Comparison of ENCODE assay signal across 10 mouse cellular contexts in genomic region chr4:98789133-98789765, GRCm38 (mm10). TPM values are rescaled to one million over a fixed set of nuclear protein-coding genes. Genes with fewer than 3 reads are reported as not detected.
A peak's percentile ranks its signal among the peaks of the same experiment; 100 is the strongest.
DNase-seq lines count a peak whose midpoint lies in the region; ATAC-seq and TF ChIP-seq lines count a peak whose summit lies in the region.
"Had no signal": no experiment of that assay in that cellular context is flagged by ENCODE, and none has a peak within 500 bp of the region (broad histone marks: within the 10 kb centered on the region; RNA-seq: fewer than 3 reads in every experiment).

No protein-coding gene starts in this region.

- no peaks in the 10 kb centered on the region for H3K27me3 ChIP-seq in E14TG2a.4 (ENCODE audit: insufficient read depth, low read length)
- H3K27me3 ChIP-seq in hindbrain, embryonic 12.5 days = no peaks in the 10 kb centered on the region
- H3K27me3 ChIP-seq in liver, embryonic 16.5 days (ENCODE audit: control insufficient read depth, insufficient read depth, low read depth, low read length) = no peaks in the 10 kb centered on the region

- no peak for DNase-seq in gastrocnemius, adult 2 months
- no peak for DNase-seq in gastrocnemius, postnatal 4 days (ENCODE audit: low spot score in 2 of 2)
- DNase-seq in right cerebral cortex, postnatal 25 days = no peak
- no peak for DNase-seq in thymus, postnatal 4 days
- DNase-seq in layer of hippocampus, adult 9-11 months = no peak
- DNase-seq: gastrocnemius, postnatal 36 days had no signal

- peak overlapping the region; percentile 43 for H3K4me2 ChIP-seq in hindbrain, embryonic 12.5 days (replicated peaks)
- H3K4me2 ChIP-seq in liver, embryonic 16.5 days (ENCODE audit: low read depth, low read length) = 0 out of 2 replicates have a peak overlapping the region, but pooled peaks have one; percentile 2

- no peak for TF ChIP-seq CTCF in gastrocnemius, adult 2 months (IDR thresholded peaks at IDR 0.05)
- no peak for TF ChIP-seq CTCF in E14TG2a.4 (conservative IDR thresholded peaks at IDR 0.05; ENCODE audit: low read length)

- ATAC-seq in hindbrain, embryonic 12.5 days (ENCODE audit: low FRiP score) = no peak
- ATAC-seq in liver, embryonic 16.5 days (ENCODE audit: low read depth) = no peak

- H3K9ac ChIP-seq in hindbrain, embryonic 12.5 days = no peak overlapping the region
- H3K9ac ChIP-seq in liver, embryonic 16.5 days (ENCODE audit: low read depth, low read length) = no peak overlapping the region

- 71% methylated on average over 7 of the region's 7 CpGs for WGBS in hindbrain, embryonic 12.5 days
- 58% methylated on average over 7 of the region's 7 CpGs for WGBS in liver, embryonic 16.5 days (ENCODE audit: insufficient replicate concordance)

- no peak overlapping the region for H3K27ac ChIP-seq in gastrocnemius, adult 2 months
- H3K27ac ChIP-seq in hindbrain, embryonic 12.5 days = peak overlapping the region; percentile 55; the same call in 1 of the 2 replicates
- H3K27ac ChIP-seq in liver, embryonic 16.5 days (ENCODE audit: low read length) = no peak overlapping the region

- no peaks in the 10 kb centered on the region for H3K36me3 ChIP-seq in E14TG2a.4 (ENCODE audit: insufficient read depth, low read length)
- H3K36me3 ChIP-seq in hindbrain, embryonic 12.5 days = no peaks in the 10 kb centered on the region
- H3K36me3 ChIP-seq in liver, embryonic 16.5 days (ENCODE audit: control insufficient read depth, insufficient read depth) = no peaks in the 10 kb centered on the region

- intact Hi-C loops in gastrocnemius, adult 2 months (cut with DNase I) = no loop called here

- H3K9me3 ChIP-seq in E14TG2a.4 (ENCODE audit: low read length) = no peaks in the 10 kb centered on the region
- no peaks in the 10 kb centered on the region for H3K9me3 ChIP-seq in hindbrain, embryonic 12.5 days (replicated peaks)
- no peaks in the 10 kb centered on the region for H3K9me3 ChIP-seq in liver, embryonic 16.5 days (replicated peaks; ENCODE audit: control insufficient read depth, low read length)

- H3K4me1 ChIP-seq in E14TG2a.4 (replicated peaks; ENCODE audit: low read depth, low read length) = peaks cover 73% of the 10 kb centered on the region
- peaks cover 18% of the 10 kb centered on the region for H3K4me1 ChIP-seq in hindbrain, embryonic 12.5 days
- H3K4me1 ChIP-seq in liver, embryonic 16.5 days (ENCODE audit: control insufficient read depth, low read depth, low read length) = no peaks in the 10 kb centered on the region; the same call in 1 of the 2 replicates

- peak overlapping the region; percentile 59 for H3K4me3 ChIP-seq in gastrocnemius, adult 2 months
- H3K4me3 ChIP-seq in E14TG2a.4 (replicated peaks; ENCODE audit: low read length) = peak overlapping the region; percentile 43; the same call in 1 of the 2 replicates
- peak overlapping the region; percentile 24; the same call in 1 of the 2 replicates for H3K4me3 ChIP-seq in hindbrain, embryonic 12.5 days
- no peak overlapping the region for H3K4me3 ChIP-seq in liver, embryonic 16.5 days (ENCODE audit: low read depth, low read length)

RNA-seq across cellular contexts. Expression of gene Kank4, which starts 28.1 kb away (rescaled TPM):
- total RNA-seq in gastrocnemius, adult 2 months (2021) = 1 to 10 TPM in 1 of 2 experiments, under 1 TPM in 1; 0.69 to 1.3 TPM
- 1 to 10 TPM; 7.0 to 7.7 TPM for total RNA-seq in gastrocnemius, postnatal 4 days (2021)
- polyA plus RNA-seq in hindbrain, embryonic 12.5 days (2016; fragmentation: Nextera tagmentation; extraction: Ambion mirVana) = 1.5 and 1.7 TPM in 2 replicates
- polyA plus RNA-seq in liver, embryonic 16.5 days (2015; fragmentation: Nextera tagmentation; extraction: Ambion mirVana) = 0.05 and 0.12 TPM in 2 replicates

RNA-seq across cellular contexts. Expression of gene I0C0044D17Rik, which starts 34.4 kb away (rescaled TPM):
- total RNA-seq in gastrocnemius, adult 2 months (2021) = not detected
- not detected for total RNA-seq in gastrocnemius, postnatal 4 days (2021)
- not detected in 2 replicates for polyA plus RNA-seq in hindbrain, embryonic 12.5 days (2016; fragmentation: Nextera tagmentation; extraction: Ambion mirVana)
- not detected in 2 replicates for polyA plus RNA-seq in liver, embryonic 16.5 days (2015; fragmentation: Nextera tagmentation; extraction: Ambion mirVana)
- total RNA-seq: gastrocnemius, postnatal 36 days; left cerebral cortex, postnatal 25 days had no signal
